Mouse (Mus musculus): ENCODE data around the gene Msh3. TPM values are rescaled to one million over a fixed set of nuclear protein-coding genes. Genes with fewer than 3 reads are reported as not detected.
"Not testable (repeated sequence)": the region's sequence is repeated elsewhere in the genome, so short reads cannot be mapped to it uniquely, and the experiment has no call there.

The Msh3 gene
- polyA plus RNA-seq, 1 experiment, result 33.7 TPM

GRCm38 (mm10) chr13:92387367-92387766 is 32.6 kb upstream of the Msh3 start:
- H3K9ac ChIP-seq (ENCODE audit: low read depth, poor library complexity, severe bottlenecking), result no peak overlapping the region
- no peak overlapping the region for H3K4me3 ChIP-seq (ENCODE audit: low read depth, low read length)
- no peaks in the 10 kb centered on the region for H3K9me3 ChIP-seq (replicated peaks; ENCODE audit: control insufficient read depth, insufficient read depth, low read length, poor library complexity, severe bottlenecking)
- H3K27ac ChIP-seq (ENCODE audit: insufficient read depth, low read length), result no peak overlapping the region
- H3K4me1 ChIP-seq (ENCODE audit: control insufficient read depth, insufficient read depth, low read length), result no peaks in the 10 kb centered on the region
- H3K36me3 ChIP-seq (ENCODE audit: control insufficient read depth, insufficient read depth, low read length, poor library complexity, severe bottlenecking), result peaks cover 8% of the 10 kb centered on the region
- TF ChIP-seq CTCF (IDR thresholded peaks at IDR 0.05; ENCODE audit: low read depth, low read length) (no peak), EP300 (IDR thresholded peaks at IDR 0.05; ENCODE audit: insufficient read depth, low read depth, low read length) (no peak), POLR2A (IDR thresholded peaks at IDR 0.05; ENCODE audit: insufficient read depth, low read length) (no peak)
- no peaks in the 10 kb centered on the region for H3K27me3 ChIP-seq (ENCODE audit: control insufficient read depth, insufficient read depth, low read length, poor library complexity, severe bottlenecking)

- not testable (repeated sequence) for H3K27ac ChIP-seq (ENCODE audit: insufficient read depth, low read length); H3K4me3 ChIP-seq (ENCODE audit: low read depth, low read length); H3K27me3 ChIP-seq (ENCODE audit: control insufficient read depth, insufficient read depth, low read length, poor library complexity, severe bottlenecking); H3K9ac ChIP-seq (ENCODE audit: low read depth, poor library complexity, severe bottlenecking); H3K9me3 ChIP-seq (replicated peaks; ENCODE audit: control insufficient read depth, insufficient read depth, low read length, poor library complexity, severe bottlenecking); H3K4me1 ChIP-seq (ENCODE audit: control insufficient read depth, insufficient read depth, low read length)
- peaks cover 14% of the 10 kb centered on the region for H3K36me3 ChIP-seq (ENCODE audit: control insufficient read depth, insufficient read depth, low read length, poor library complexity, severe bottlenecking)
Measured at GRCm38 (mm10) chr13:92371466-92371865, 16.7 kb upstream of the Msh3 start.

GRCm38 (mm10) chr13:92370811-92371210 is 16.0 kb upstream of the Msh3 start:
- H3K4me1 ChIP-seq (ENCODE audit: control insufficient read depth, insufficient read depth, low read length), result no peaks in the 10 kb centered on the region
- no peak overlapping the region for H3K4me3 ChIP-seq (ENCODE audit: low read depth, low read length)
- H3K27ac ChIP-seq (ENCODE audit: insufficient read depth, low read length), result no peak overlapping the region
- H3K9me3 ChIP-seq (replicated peaks; ENCODE audit: control insufficient read depth, insufficient read depth, low read length, poor library complexity, severe bottlenecking), result peaks cover 4% of the 10 kb centered on the region; the same call in 1 of the 2 replicates
- no peak for TF ChIP-seq CTCF (IDR thresholded peaks at IDR 0.05; ENCODE audit: low read depth, low read length)
- no peak for TF ChIP-seq EP300 (IDR thresholded peaks at IDR 0.05; ENCODE audit: insufficient read depth, low read depth, low read length)
- no peak for TF ChIP-seq POLR2A (IDR thresholded peaks at IDR 0.05; ENCODE audit: insufficient read depth, low read length)
- no peak overlapping the region for H3K9ac ChIP-seq (ENCODE audit: low read depth, poor library complexity, severe bottlenecking)
- H3K36me3 ChIP-seq (ENCODE audit: control insufficient read depth, insufficient read depth, low read length, poor library complexity, severe bottlenecking), result peaks cover 18% of the 10 kb centered on the region
- no peaks in the 10 kb centered on the region for H3K27me3 ChIP-seq (ENCODE audit: control insufficient read depth, insufficient read depth, low read length, poor library complexity, severe bottlenecking)

- peaks cover 4% of the 10 kb centered on the region; the same call in 1 of the 2 replicates for H3K9me3 ChIP-seq (replicated peaks; ENCODE audit: control insufficient read depth, insufficient read depth, low read length, poor library complexity, severe bottlenecking)
- no peaks in the 10 kb centered on the region for H3K27me3 ChIP-seq (ENCODE audit: control insufficient read depth, insufficient read depth, low read length, poor library complexity, severe bottlenecking)
- H3K9ac ChIP-seq (ENCODE audit: low read depth, poor library complexity, severe bottlenecking), result no peak overlapping the region
- H3K4me3 ChIP-seq (ENCODE audit: low read depth, low read length), result no peak overlapping the region
- no peak overlapping the region for H3K27ac ChIP-seq (ENCODE audit: insufficient read depth, low read length)
- TF ChIP-seq CTCF (IDR thresholded peaks at IDR 0.05; ENCODE audit: low read depth, low read length) (no peak), EP300 (IDR thresholded peaks at IDR 0.05; ENCODE audit: insufficient read depth, low read depth, low read length) (no peak), POLR2A (IDR thresholded peaks at IDR 0.05; ENCODE audit: insufficient read depth, low read length) (no peak)
- no peaks in the 10 kb centered on the region for H3K4me1 ChIP-seq (ENCODE audit: control insufficient read depth, insufficient read depth, low read length)
- peaks cover 25% of the 10 kb centered on the region for H3K36me3 ChIP-seq (ENCODE audit: control insufficient read depth, insufficient read depth, low read length, poor library complexity, severe bottlenecking)
Measured at GRCm38 (mm10) chr13:92365312-92365711, 10.5 kb upstream of the Msh3 start.

- H3K9ac ChIP-seq (ENCODE audit: low read depth, poor library complexity, severe bottlenecking), result no peak overlapping the region
- H3K36me3 ChIP-seq (ENCODE audit: control insufficient read depth, insufficient read depth, low read length, poor library complexity, severe bottlenecking), result peaks cover 36% of the 10 kb centered on the region
- TF ChIP-seq POLR2A (IDR thresholded peaks at IDR 0.05; ENCODE audit: insufficient read depth, low read length), result no peak
- no peak for TF ChIP-seq EP300 (IDR thresholded peaks at IDR 0.05; ENCODE audit: insufficient read depth, low read depth, low read length)
- TF ChIP-seq CTCF (IDR thresholded peaks at IDR 0.05; ENCODE audit: low read depth, low read length), result no peak
- H3K27ac ChIP-seq (ENCODE audit: insufficient read depth, low read length), result no peak overlapping the region
- H3K4me1 ChIP-seq (ENCODE audit: control insufficient read depth, insufficient read depth, low read length), result no peaks in the 10 kb centered on the region
- H3K9me3 ChIP-seq (replicated peaks; ENCODE audit: control insufficient read depth, insufficient read depth, low read length, poor library complexity, severe bottlenecking), result no peaks in the 10 kb centered on the region
- H3K27me3 ChIP-seq (ENCODE audit: control insufficient read depth, insufficient read depth, low read length, poor library complexity, severe bottlenecking), result no peaks in the 10 kb centered on the region
- no peak overlapping the region for H3K4me3 ChIP-seq (ENCODE audit: low read depth, low read length)
Measured at GRCm38 (mm10) chr13:92361609-92362008, 6.8 kb upstream of the Msh3 start.

GRCm38 (mm10) chr13:92357644-92358043 is 2.8 kb upstream of the Msh3 start:
- no peak for TF ChIP-seq EP300 (IDR thresholded peaks at IDR 0.05; ENCODE audit: insufficient read depth, low read depth, low read length)
- no peak for TF ChIP-seq POLR2A (IDR thresholded peaks at IDR 0.05; ENCODE audit: insufficient read depth, low read length)
- no peak for TF ChIP-seq CTCF (IDR thresholded peaks at IDR 0.05; ENCODE audit: low read depth, low read length)
- Histone ChIP-seq H3K27me3 (ENCODE audit: control insufficient read depth, insufficient read depth, low read length, poor library complexity, severe bottlenecking) (no peaks in the 10 kb centered on the region), H3K4me1 (ENCODE audit: control insufficient read depth, insufficient read depth, low read length) (no peaks in the 10 kb centered on the region), H3K9ac (ENCODE audit: low read depth, poor library complexity, severe bottlenecking) (no peak overlapping the region), H3K9me3 (replicated peaks; ENCODE audit: control insufficient read depth, insufficient read depth, low read length, poor library complexity, severe bottlenecking) (no peaks in the 10 kb centered on the region), H3K4me3 (ENCODE audit: low read depth, low read length) (no peak overlapping the region), H3K27ac (ENCODE audit: insufficient read depth, low read length) (no peak overlapping the region), H3K36me3 (ENCODE audit: control insufficient read depth, insufficient read depth, low read length, poor library complexity, severe bottlenecking) (peaks cover 31% of the 10 kb centered on the region)

Data from ES-Bruce4 (cell line).